Mouse (Mus musculus): ENCODE results near the gene Trhr2. TPM values are rescaled to one million over a fixed set of nuclear protein-coding genes. Genes with fewer than 3 reads are reported as not detected.
"Not testable (repeated sequence)": the region's sequence is repeated elsewhere in the genome, so short reads cannot be mapped to it uniquely, and the experiment has no call there.

Trhr2 gene
- polyA plus RNA-seq, 1 experiment from 2014 or later = not detected

- H3K4me1 ChIP-seq (replicated peaks; ENCODE audit: insufficient read depth, low read length) = peaks cover 13% of the 10 kb centered on the region
- H3K27me3 ChIP-seq (ENCODE audit: insufficient read depth, low read length) = no peaks in the 10 kb centered on the region
- H3K9ac ChIP-seq (ENCODE audit: low read depth, low read length) = no peak overlapping the region
- H3K36me3 ChIP-seq (ENCODE audit: insufficient read depth, low read length) = 0 out of 2 replicates have a peak, but pooled peaks cover 6% of the 10 kb centered on the region
- DNase-seq (ENCODE audit: low spot score) (no peak), ATAC-seq (replicated peaks; ENCODE audit: low FRiP score, low read depth) (no peak)
- 86% methylated on average over 22 of the region's 22 CpGs for WGBS
- no peak for TF ChIP-seq CTCF (IDR thresholded peaks at IDR 0.05; ENCODE audit: low read depth)
- no peak overlapping the region for H3K27ac ChIP-seq
- no peaks in the 10 kb centered on the region for H3K9me3 ChIP-seq (replicated peaks; ENCODE audit: low read length)
- no peak overlapping the region for H3K4me2 ChIP-seq (ENCODE audit: low read length)
- H3K4me3 ChIP-seq (replicated peaks; ENCODE audit: low read depth, low read length) = no peak overlapping the region
Observed at GRCm38 (mm10) chr8:122329553-122330239, 30.9 kb downstream of the Trhr2 start.

GRCm38 (mm10) chr8:122329072-122329471 lies 31.5 kb downstream of the Trhr2 start:
- ATAC-seq (replicated peaks; ENCODE audit: low FRiP score, low read depth) = no peak
- DNase-seq (ENCODE audit: low spot score) = no peak
- 74% methylated on average over 8 of the region's 8 CpGs for WGBS
- no peak for TF ChIP-seq CTCF (IDR thresholded peaks at IDR 0.05; ENCODE audit: low read depth)
- Histone ChIP-seq H3K4me3 (replicated peaks; ENCODE audit: low read depth, low read length) (no peak overlapping the region), H3K4me1 (replicated peaks; ENCODE audit: insufficient read depth, low read length) (peaks cover 19% of the 10 kb centered on the region), H3K9ac (ENCODE audit: low read depth, low read length) (no peak overlapping the region), H3K27me3 (ENCODE audit: insufficient read depth, low read length) (no peaks in the 10 kb centered on the region), H3K4me2 (ENCODE audit: low read length) (no peak overlapping the region), H3K9me3 (replicated peaks; ENCODE audit: low read length) (no peaks in the 10 kb centered on the region), H3K27ac (no peak overlapping the region), H3K36me3 (ENCODE audit: insufficient read depth, low read length) (0 out of 2 replicates have a peak, but pooled peaks cover 5% of the 10 kb centered on the region)

GRCm38 (mm10) chr8:122326114-122326542 lies 34.4 kb downstream of the Trhr2 start:
- Histone ChIP-seq H3K4me3 (replicated peaks; ENCODE audit: low read depth, low read length) (no peak overlapping the region), H3K27ac (no peak overlapping the region)

GRCm38 (mm10) chr8:122325196-122325595 lies 35.4 kb downstream of the Trhr2 start:
- H3K4me2 ChIP-seq (ENCODE audit: low read length) = no peak overlapping the region
- WGBS = 57% methylated on average over 2 of the region's 2 CpGs

More at GRCm38 (mm10) chr8:122326114-122326542, 34.4 kb downstream of the Trhr2 start:
- H3K27me3 ChIP-seq (ENCODE audit: insufficient read depth, low read length) = no peaks in the 10 kb centered on the region
- H3K4me1 ChIP-seq (replicated peaks; ENCODE audit: insufficient read depth, low read length) = peaks cover 22% of the 10 kb centered on the region
- no peak for TF ChIP-seq CTCF (IDR thresholded peaks at IDR 0.05; ENCODE audit: low read depth)
- DNase-seq (ENCODE audit: low spot score) (no peak), ATAC-seq (replicated peaks; ENCODE audit: low FRiP score, low read depth) (no peak)
- no peaks in the 10 kb centered on the region for H3K36me3 ChIP-seq (ENCODE audit: insufficient read depth, low read length)
- H3K9ac ChIP-seq (ENCODE audit: low read depth, low read length) = no peak overlapping the region
- H3K9me3 ChIP-seq (replicated peaks; ENCODE audit: low read length) = no peaks in the 10 kb centered on the region
- WGBS = 51% methylated on average over 14 of the region's 14 CpGs
- no peak overlapping the region for H3K4me2 ChIP-seq (ENCODE audit: low read length)

GRCm38 (mm10) chr8:122323951-122324402 lies 36.6 kb downstream of the Trhr2 start:
- ATAC-seq (replicated peaks; ENCODE audit: low FRiP score, low read depth) = 0 out of 2 replicates have a peak, but pooled peaks have one; percentile 47
- not testable (repeated sequence) for H3K36me3 ChIP-seq (ENCODE audit: insufficient read depth, low read length); H3K9me3 ChIP-seq (replicated peaks; ENCODE audit: low read length); H3K4me2 ChIP-seq (ENCODE audit: low read length); H3K27ac ChIP-seq; H3K9ac ChIP-seq (ENCODE audit: low read depth, low read length); H3K27me3 ChIP-seq (ENCODE audit: insufficient read depth, low read length); H3K4me3 ChIP-seq (replicated peaks; ENCODE audit: low read depth, low read length); DNase-seq (ENCODE audit: low spot score)
- peaks cover 19% of the 10 kb centered on the region for H3K4me1 ChIP-seq (replicated peaks; ENCODE audit: insufficient read depth, low read length)
- WGBS = 16% methylated on average over 13 of the region's 13 CpGs

More at GRCm38 (mm10) chr8:122325196-122325595, 35.4 kb downstream of the Trhr2 start:
- DNase-seq (ENCODE audit: low spot score) (no peak), ATAC-seq (replicated peaks; ENCODE audit: low FRiP score, low read depth) (no peak)
- Histone ChIP-seq H3K4me3 (replicated peaks; ENCODE audit: low read depth, low read length) (no peak overlapping the region), H3K27me3 (ENCODE audit: insufficient read depth, low read length) (no peaks in the 10 kb centered on the region), H3K9ac (ENCODE audit: low read depth, low read length) (no peak overlapping the region), H3K9me3 (replicated peaks; ENCODE audit: low read length) (no peaks in the 10 kb centered on the region), H3K36me3 (ENCODE audit: insufficient read depth, low read length) (no peaks in the 10 kb centered on the region), H3K4me1 (replicated peaks; ENCODE audit: insufficient read depth, low read length) (peaks cover 19% of the 10 kb centered on the region), H3K27ac (no peak overlapping the region)
- TF ChIP-seq CTCF (IDR thresholded peaks at IDR 0.05; ENCODE audit: low read depth) = no peak

GRCm38 (mm10) chr8:122322792-122323191 lies 37.8 kb downstream of the Trhr2 start:
- H3K36me3 ChIP-seq (ENCODE audit: insufficient read depth, low read length) = no peaks in the 10 kb centered on the region
- no peak overlapping the region for H3K4me3 ChIP-seq (replicated peaks; ENCODE audit: low read depth, low read length)
- no peaks in the 10 kb centered on the region for H3K27me3 ChIP-seq (ENCODE audit: insufficient read depth, low read length)
- no peak for ATAC-seq (replicated peaks; ENCODE audit: low FRiP score, low read depth)
- H3K9ac ChIP-seq (ENCODE audit: low read depth, low read length) = no peak overlapping the region
- H3K4me2 ChIP-seq (ENCODE audit: low read length) = no peak overlapping the region
- 35% methylated on average over 11 of the region's 11 CpGs for WGBS
- H3K27ac ChIP-seq = no peak overlapping the region
- H3K9me3 ChIP-seq (replicated peaks; ENCODE audit: low read length) = no peaks in the 10 kb centered on the region
- H3K4me1 ChIP-seq (replicated peaks; ENCODE audit: insufficient read depth, low read length) = peaks cover 19% of the 10 kb centered on the region
- no peak for DNase-seq (ENCODE audit: low spot score)
- no peak for TF ChIP-seq CTCF (IDR thresholded peaks at IDR 0.05; ENCODE audit: low read depth)
